Mouse (Mus musculus): ENCODE data around the gene Prelid3b.

The Prelid3b gene

GRCm38 (mm10) chr2:174472818-174473549, at the start of gene Prelid3b:
TSS of gene Prelid3b (minus strand) at chr2:174473081.
- peak; percentile 100 for DNase-seq (ENCODE audit: inconsistent age in 2 of 2, low spot score in 1 of 2)

- DNase-seq (ENCODE audit: inconsistent age in 2 of 2, low spot score in 1 of 2): no peak
Observed at GRCm38 (mm10) chr2:174522134-174522533, 49.3 kb upstream of the Prelid3b start.

- no peak for DNase-seq (ENCODE audit: inconsistent age in 2 of 2, low spot score in 1 of 2)
Observed at GRCm38 (mm10) chr2:174517141-174518079, 44.5 kb upstream of the Prelid3b start.

- DNase-seq (ENCODE audit: inconsistent age in 2 of 2, low spot score in 1 of 2): no peak
Observed at GRCm38 (mm10) chr2:174514887-174515286, 42.0 kb upstream of the Prelid3b start.

- no peak for DNase-seq (ENCODE audit: inconsistent age in 2 of 2, low spot score in 1 of 2)
Observed at GRCm38 (mm10) chr2:174513827-174514226, 40.9 kb upstream of the Prelid3b start.

GRCm38 (mm10) chr2:174509825-174510224, 36.9 kb upstream of the Prelid3b start:
- no peak for DNase-seq (ENCODE audit: inconsistent age in 2 of 2, low spot score in 1 of 2)

DNA sequence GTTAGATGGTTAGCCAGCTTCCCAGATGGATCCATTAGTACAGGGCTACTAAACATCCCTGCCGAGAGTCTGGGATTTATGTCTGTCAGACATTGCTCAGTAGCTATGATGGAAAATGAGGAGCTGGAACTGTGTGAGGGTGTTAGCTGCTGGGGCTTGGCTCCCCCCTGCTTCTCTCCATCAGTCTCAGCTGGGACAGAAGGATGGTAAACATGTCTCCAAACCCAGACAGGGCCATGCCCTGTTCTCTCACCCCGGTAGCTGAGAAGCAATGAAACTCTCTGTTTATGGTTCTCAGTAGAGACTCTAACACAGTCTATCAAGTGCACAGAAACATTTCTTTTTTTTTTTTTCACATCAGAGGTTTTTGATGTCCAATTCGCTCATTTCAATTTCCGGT, 35.1 kb upstream of the Prelid3b start:
- DNase-seq (ENCODE audit: inconsistent age in 2 of 2, low spot score in 1 of 2): no peak

- DNase-seq (ENCODE audit: inconsistent age in 2 of 2, low spot score in 1 of 2): peak; percentile 47 to 68
Observed at GRCm38 (mm10) chr2:174502831-174503460, 30.1 kb upstream of the Prelid3b start.

GRCm38 (mm10) chr2:174502321-174502720, 29.4 kb upstream of the Prelid3b start:
- DNase-seq (ENCODE audit: inconsistent age in 2 of 2, low spot score in 1 of 2): no peak

DNA sequence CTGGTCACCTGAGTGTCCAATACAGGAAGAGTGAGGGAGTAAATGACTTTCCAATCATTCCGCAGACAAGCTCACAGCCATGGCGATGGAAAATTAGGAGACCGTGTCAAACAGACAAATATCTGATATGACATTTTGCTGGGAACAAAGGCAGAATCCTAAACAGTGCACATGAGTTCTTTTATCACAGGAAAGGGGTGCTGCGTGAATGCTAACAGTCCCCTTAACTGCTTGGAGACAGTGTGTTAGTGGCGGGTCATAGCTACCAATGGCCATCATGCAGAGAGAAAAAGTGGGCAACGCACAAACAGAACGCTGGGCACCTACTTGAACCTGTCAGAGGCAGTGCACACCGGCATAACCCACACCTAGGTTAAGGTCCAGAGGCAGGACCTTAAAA, 28.6 kb upstream of the Prelid3b start:
- DNase-seq (ENCODE audit: inconsistent age in 2 of 2, low spot score in 1 of 2): no peak

- no peak for DNase-seq (ENCODE audit: inconsistent age in 2 of 2, low spot score in 1 of 2)
Observed at GRCm38 (mm10) chr2:174500814-174501503, 28.1 kb upstream of the Prelid3b start.

DNA sequence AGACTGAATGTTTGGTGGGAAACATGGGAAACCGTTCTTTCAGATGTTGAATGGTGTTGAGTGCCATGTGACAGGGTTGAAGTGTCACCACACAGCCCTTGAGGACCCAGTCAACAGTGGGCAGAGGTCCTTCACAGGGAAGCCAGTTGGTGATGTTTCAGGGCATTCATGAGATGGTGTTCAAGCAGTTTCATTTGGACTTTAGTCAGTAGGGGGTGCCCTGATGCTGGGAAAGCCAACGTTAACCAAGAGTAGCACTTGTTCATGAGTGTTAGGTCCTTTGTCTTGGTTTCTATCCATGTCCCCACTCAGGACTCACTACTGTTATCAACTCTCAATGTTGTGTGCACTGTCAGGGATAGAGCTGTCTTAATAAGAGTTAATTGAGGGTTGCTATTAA, 20.0 kb upstream of the Prelid3b start:
- DNase-seq (ENCODE audit: inconsistent age in 2 of 2, low spot score in 1 of 2): peak; percentile 24 to 81

- DNase-seq (ENCODE audit: inconsistent age in 2 of 2, low spot score in 1 of 2): no peak
Observed at GRCm38 (mm10) chr2:174487005-174487404, 14.1 kb upstream of the Prelid3b start.

- DNase-seq (ENCODE audit: inconsistent age in 2 of 2, low spot score in 1 of 2): no peak
Observed at GRCm38 (mm10) chr2:174478746-174479145, 5.9 kb upstream of the Prelid3b start.

DNA sequence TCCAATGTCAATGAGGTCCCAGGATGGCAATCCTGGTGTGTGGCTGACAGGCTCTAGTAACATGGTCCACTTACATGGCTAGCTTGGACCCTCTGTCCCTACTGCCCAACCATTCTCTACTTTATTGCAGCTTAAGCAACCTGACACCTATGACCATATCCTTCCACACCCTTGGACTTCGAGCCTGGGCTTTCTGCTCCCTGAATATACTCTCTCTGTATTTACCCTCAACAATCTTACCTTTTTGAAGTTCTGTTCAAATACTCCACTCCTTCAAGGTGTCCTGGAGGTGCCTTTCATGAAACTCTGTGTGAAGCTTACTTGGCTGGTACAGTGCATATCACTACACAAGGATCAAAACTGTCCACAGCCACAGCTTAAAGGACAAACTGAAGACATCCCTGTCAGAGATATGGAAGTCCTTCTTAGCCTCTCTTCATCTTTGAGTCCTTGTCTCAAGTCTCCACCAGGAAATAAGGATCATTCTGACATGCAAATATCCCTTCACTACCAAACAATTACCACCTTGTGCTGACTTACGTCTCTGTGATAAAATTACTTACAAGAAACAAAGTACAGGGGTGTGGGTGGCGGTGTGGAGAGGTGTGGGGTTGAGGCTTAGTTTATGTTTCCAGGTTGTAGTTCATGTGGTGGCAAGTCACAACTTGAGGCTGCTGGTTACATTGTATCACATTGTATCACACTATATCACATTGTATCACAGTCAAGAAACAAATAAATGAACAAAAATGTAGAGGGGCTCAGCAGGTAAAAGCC, 4.8 kb upstream of the Prelid3b start:
- no peak for DNase-seq (ENCODE audit: inconsistent age in 2 of 2, low spot score in 1 of 2)

- no peak for DNase-seq (ENCODE audit: inconsistent age in 2 of 2, low spot score in 1 of 2)
Observed at GRCm38 (mm10) chr2:174473550-174473927, 658 bp upstream of the Prelid3b start.

DNA sequence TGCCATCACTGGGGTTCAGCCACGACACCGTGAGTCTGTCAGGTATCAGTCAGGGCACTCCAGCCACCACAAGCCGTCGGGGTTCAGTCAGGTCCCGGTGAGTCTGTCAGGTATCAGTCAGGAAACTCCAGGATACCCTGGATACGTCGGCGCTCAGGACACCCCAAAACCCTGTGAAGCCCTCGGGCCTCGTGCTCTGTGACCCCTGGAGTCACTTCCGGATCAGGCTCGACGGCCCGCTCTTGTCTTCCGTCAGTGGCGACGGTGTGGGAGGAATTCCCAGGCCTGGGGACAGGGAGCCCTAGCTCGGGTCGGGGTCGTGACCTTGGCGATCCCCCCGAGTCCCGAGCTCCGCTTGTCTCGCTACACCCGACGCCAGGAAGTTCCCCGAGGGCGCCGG, 474 bp downstream of the Prelid3b start:
- DNase-seq (ENCODE audit: inconsistent age in 2 of 2, low spot score in 1 of 2): no peak

GRCm38 (mm10) chr2:174470786-174471405, 2.0 kb downstream of the Prelid3b start:
- peak in 1 of 2 experiments; percentile 79 for DNase-seq (ENCODE audit: inconsistent age in 2 of 2, low spot score in 1 of 2)

DNA sequence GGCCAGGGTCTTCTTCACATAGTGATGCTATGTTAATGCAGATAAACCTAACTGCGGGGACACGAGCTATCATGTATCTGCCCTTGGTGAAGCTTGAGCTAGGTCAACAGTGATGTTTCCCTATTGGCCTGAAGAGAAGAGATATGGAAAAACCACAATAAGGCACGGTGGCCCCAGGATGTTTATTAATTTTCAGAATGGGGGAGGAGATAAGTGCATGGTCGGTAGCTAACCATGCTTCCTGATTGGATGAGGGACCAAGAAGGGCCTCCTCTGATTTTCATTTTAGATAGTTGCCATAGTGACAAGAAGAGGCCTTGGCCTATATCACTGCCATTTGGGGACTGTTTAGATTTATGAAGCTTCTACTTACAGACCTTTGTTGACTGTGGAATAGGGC, 2.5 kb downstream of the Prelid3b start:
- DNase-seq (ENCODE audit: inconsistent age in 2 of 2, low spot score in 1 of 2): peak in 1 of 2 experiments; percentile 39
